Mouse (Mus musculus) midbrain, embryonic 11.5 days (tissue): ENCODE measurements at regions not wholly inside any gene's neighbourhood (a gene's known extent, or its start where the extent isn't known, plus 50 kb on each side); places are given as distances from the start of the nearest gene placed in this dataset.

Source experiments
- ATAC-seq: fragments of 200-750 bp; cut with Nextera tagmentation; 2 replicates; pipeline ENCODE4 v1.8.0; 2017; ENCODE audit warnings: moderate TSS enrichment, moderate library complexity; ENCODE audit not compliant: low FRiP score
- DNase-seq: peaks from one replicate; pipeline ENCODE4 v3.0.0; 2015; ENCODE audit warnings: low spot score; ENCODE audit errors: missing footprints
- H3K27ac ChIP-seq: fragments of 300-500 bp; sonication (generic); 2 replicates; pipeline ENCODE4 v1.5.1; 2014; ENCODE audit warnings: low read depth, low read length
- H3K27me3 ChIP-seq: fragments of 300-500 bp; sonication (generic); 2 replicates; pipeline ENCODE4 v1.6.1; 2014; ENCODE audit warnings: mild to moderate bottlenecking, low read length, moderate library complexity, mixed read lengths; ENCODE audit not compliant: control insufficient read depth, insufficient read depth
- H3K36me3 ChIP-seq: fragments of 300-500 bp; sonication (generic); 2 replicates; pipeline ENCODE4 v1.6.1; 2014; ENCODE audit warnings: mild to moderate bottlenecking, low read length, moderate library complexity, mixed read lengths; ENCODE audit not compliant: control insufficient read depth, insufficient read depth
- H3K4me1 ChIP-seq: fragments of 300-500 bp; sonication (generic); 2 replicates; pipeline ENCODE4 v1.6.1; 2014; ENCODE audit warnings: low read length; ENCODE audit not compliant: control insufficient read depth, insufficient read depth
- H3K4me2 ChIP-seq: fragments of 300-500 bp; sonication (generic); 2 replicates; pipeline ENCODE4 v1.6.1; 2014; ENCODE audit warnings: mild to moderate bottlenecking, moderate library complexity
- H3K4me3 ChIP-seq: fragments of 300-500 bp; sonication (generic); 2 replicates; pipeline ENCODE4 v1.5.1; 2014; ENCODE audit warnings: low read depth, low read length
- H3K9ac ChIP-seq: fragments of 300-500 bp; sonication (generic); 2 replicates; pipeline ENCODE4 v1.6.1; 2014; ENCODE audit warnings: low read length
- H3K9me3 ChIP-seq: fragments of 300-500 bp; sonication (generic); 2 replicates; pipeline ENCODE4 v1.6.1; 2016; ENCODE audit warnings: low read length; ENCODE audit not compliant: control insufficient read depth
- WGBS: fragments of 180-500 bp; shearing (Covaris S2); extraction: QIAGEN DNeasy Blood & Tissue Kit; methylation state at CpG from one replicate; pipeline ENCODE4 v1.1.7; 2014; 5-methylcytosine and 5-hydroxymethylcytosine counted together

DNA sequence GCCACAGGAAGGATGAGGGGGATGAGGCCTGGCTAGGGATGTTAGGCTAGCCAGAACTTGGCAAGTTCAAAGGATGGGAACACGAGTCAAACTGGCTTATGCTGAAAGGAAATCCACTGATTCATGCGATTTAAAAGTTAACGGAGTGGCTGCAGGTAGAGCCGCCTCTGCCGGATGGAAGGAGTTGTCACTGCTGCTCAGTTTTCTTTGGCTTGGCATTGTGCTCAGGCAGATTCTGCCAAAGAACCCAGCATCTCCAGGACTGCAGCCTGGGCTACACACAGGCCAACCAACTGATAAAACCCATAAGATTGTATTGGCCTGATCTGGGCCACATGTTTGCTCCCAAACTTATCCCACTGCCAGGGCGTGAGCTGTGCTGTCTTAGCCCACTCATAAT is 105.3 kb upstream of the Aldh1a3 start:
- no peak overlapping the region for H3K4me2 ChIP-seq

DNA sequence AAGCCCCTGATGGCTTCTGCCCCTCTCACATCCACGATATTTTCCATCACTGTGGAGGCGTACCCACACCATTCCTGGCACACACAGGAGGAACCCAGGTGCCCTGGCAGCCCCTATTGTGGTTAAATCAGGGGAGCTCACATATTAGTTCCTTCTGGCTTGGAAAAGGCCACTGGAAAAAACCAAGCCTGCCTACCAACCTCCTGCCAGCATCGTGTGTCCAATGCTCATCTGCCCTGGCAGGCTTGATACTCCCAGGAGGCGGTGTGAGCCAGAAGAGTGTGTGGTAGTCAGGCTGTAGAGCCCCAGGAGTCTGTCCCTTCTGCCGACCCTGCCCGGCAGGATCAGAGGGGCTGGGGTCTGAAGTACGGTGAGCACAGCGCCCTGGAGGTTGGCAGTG is 104.7 kb upstream of the Aldh1a3 start:
- Histone ChIP-seq H3K4me2 (no peak overlapping the region), H3K9ac (no peak overlapping the region), H3K9me3 (no peaks in the 10 kb centered on the region), H3K4me3 (no peak overlapping the region), H3K4me1 (no peaks in the 10 kb centered on the region), H3K36me3 (no peaks in the 10 kb centered on the region), H3K27ac (no peak overlapping the region), H3K27me3 (no peaks in the 10 kb centered on the region)
- DNase-seq, result no peak
- 83% methylated on average over 8 of the region's 8 CpGs for WGBS
- ATAC-seq, result no peak

More for the DNA sequence above, 105.3 kb upstream of the Aldh1a3 start:
- Histone ChIP-seq H3K27ac (no peak overlapping the region), H3K36me3 (no peaks in the 10 kb centered on the region), H3K9ac (no peak overlapping the region), H3K9me3 (no peaks in the 10 kb centered on the region), H3K27me3 (no peaks in the 10 kb centered on the region), H3K4me1 (no peaks in the 10 kb centered on the region), H3K4me3 (no peak overlapping the region)
- WGBS, result 85% methylated on average over 6 of the region's 6 CpGs
- DNase-seq (peak; percentile 60), ATAC-seq (no peak)

DNA sequence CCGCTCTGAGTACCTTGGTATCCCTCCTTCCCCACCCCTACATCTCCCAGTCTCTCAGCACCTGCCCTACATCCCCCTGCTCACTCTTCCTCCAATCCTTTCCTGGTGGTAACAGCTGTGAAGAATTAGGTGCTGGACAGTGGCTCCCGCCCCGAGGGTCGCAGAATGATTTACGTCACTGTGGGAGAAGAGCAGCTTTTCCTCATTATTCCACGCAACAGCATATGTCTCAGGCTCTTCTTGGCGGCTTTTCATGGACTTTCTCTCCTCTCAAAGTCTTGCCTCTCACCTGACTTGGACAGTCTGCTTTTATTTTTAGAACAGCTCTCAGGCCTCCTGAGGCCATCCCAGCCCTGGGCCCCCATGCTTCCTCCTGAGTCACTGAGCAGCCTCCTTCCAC is 103.8 kb upstream of the Aldh1a3 start:
- Histone ChIP-seq H3K27ac (no peak overlapping the region), H3K4me1 (no peaks in the 10 kb centered on the region), H3K4me2 (no peak overlapping the region), H3K9me3 (no peaks in the 10 kb centered on the region), H3K36me3 (no peaks in the 10 kb centered on the region), H3K4me3 (no peak overlapping the region), H3K9ac (no peak overlapping the region), H3K27me3 (no peaks in the 10 kb centered on the region)
- ATAC-seq, result no peak
- WGBS, result 72% methylated on average over 7 of the region's 7 CpGs
- no peak for DNase-seq

DNA sequence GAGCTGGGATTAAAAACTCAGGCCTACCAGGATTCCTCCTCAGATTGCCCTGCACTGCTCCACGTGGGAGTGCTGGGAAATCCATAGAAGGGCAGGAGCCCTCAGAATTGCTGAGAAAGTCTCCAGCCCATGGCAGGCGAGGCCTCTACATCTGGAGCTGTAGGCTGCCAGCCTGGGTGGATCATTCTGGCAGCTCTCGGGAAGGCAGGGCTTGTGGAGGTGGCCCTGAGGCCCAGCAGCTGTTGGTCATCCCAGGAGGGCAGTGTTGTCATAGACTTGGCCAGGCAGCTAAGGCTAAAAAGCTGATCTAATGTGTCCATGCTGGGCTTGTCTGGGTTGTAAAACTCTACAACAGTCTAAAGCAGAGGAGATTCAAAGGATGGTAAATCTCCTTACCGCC is 101.6 kb upstream of the Aldh1a3 start:
- H3K4me3 ChIP-seq, result no peak overlapping the region
- no peaks in the 10 kb centered on the region for H3K4me1 ChIP-seq
- H3K4me2 ChIP-seq, result no peak overlapping the region
- 76% methylated on average over 4 of the region's 4 CpGs for WGBS
- H3K27ac ChIP-seq, result no peak overlapping the region
- H3K9ac ChIP-seq, result no peak overlapping the region
- DNase-seq (no peak), ATAC-seq (no peak)
- no peaks in the 10 kb centered on the region for H3K27me3 ChIP-seq
- H3K9me3 ChIP-seq, result no peaks in the 10 kb centered on the region
- H3K36me3 ChIP-seq, result no peaks in the 10 kb centered on the region

DNA sequence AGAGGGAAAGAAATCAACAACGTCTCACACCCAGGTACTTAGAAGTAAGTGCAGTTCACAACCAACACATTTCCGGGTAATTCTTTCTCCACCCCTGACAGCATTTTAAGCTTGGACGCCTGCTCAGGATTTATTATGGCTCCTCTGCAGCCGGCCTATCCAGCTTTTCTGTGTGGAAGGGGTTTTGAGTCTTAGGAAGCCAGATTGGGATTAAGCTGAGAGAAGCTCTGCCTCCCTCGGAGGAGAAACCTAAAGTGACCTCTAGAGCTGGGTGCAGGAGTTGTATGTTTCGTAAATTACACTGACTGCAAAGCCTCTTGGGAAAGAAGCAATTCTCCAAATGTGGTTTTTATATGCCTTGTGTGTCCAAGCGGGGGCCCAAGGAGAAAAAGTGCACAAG is 96.6 kb upstream of the Aldh1a3 start:
- DNase-seq (peak; percentile 75), ATAC-seq (no peak)
- Histone ChIP-seq H3K27me3 (no peaks in the 10 kb centered on the region), H3K4me1 (no peaks in the 10 kb centered on the region), H3K27ac (no peak overlapping the region), H3K9ac (no peak overlapping the region), H3K4me3 (no peak overlapping the region), H3K9me3 (no peaks in the 10 kb centered on the region), H3K4me2 (no peak overlapping the region), H3K36me3 (no peaks in the 10 kb centered on the region)
- 73% methylated on average over 7 of the region's 7 CpGs for WGBS

DNA sequence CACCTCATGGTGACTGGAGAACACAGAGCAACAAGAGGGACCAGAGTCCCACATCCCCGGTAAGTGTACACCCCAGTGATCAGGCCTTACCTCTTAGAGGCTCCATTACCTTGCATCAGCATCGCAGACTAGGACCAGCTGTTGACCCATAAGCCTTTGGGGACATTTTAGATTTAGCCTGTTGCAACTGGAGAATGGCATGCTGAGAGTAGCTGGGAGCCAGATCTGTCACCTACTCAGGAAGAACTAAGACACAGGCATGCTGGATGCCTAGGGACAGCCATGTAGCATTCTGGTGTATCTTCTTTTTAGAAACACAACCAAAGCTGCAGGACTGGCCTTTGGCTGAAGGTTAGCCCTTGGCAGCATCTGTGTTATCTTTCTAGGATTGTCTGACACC is 94.2 kb upstream of the Aldh1a3 start:
- H3K9ac ChIP-seq, result no peak overlapping the region
- DNase-seq (peak; percentile 21), ATAC-seq (no peak)
- WGBS, result 92% methylated on average over 2 of the region's 2 CpGs
- H3K9me3 ChIP-seq, result no peaks in the 10 kb centered on the region
- H3K36me3 ChIP-seq, result no peaks in the 10 kb centered on the region
- H3K4me3 ChIP-seq, result no peak overlapping the region
- no peaks in the 10 kb centered on the region for H3K4me1 ChIP-seq
- H3K27ac ChIP-seq, result no peak overlapping the region
- no peak overlapping the region for H3K4me2 ChIP-seq
- no peaks in the 10 kb centered on the region for H3K27me3 ChIP-seq

DNA sequence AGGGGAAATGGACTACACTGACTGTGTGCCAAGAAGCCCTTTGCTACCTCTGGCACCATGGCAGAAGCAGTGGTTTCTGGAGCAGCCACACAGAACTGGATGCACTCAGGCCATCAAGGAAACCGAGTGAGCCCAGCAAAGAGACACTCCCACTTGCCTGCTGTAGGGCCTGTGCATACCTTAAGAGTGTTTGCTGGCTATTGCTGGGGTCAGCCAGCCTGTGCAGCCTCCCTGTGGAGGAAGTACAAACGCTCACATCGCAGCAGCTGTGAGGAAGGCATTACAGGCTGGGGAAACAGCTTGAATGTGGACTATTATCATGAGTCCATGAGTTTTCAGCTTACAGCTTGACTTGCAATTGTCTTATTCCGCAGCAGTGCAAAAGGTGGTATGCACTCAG is 88.8 kb upstream of the Aldh1a3 start:
- Histone ChIP-seq H3K27ac (no peak overlapping the region), H3K4me1 (no peaks in the 10 kb centered on the region), H3K27me3 (no peaks in the 10 kb centered on the region), H3K9ac (no peak overlapping the region), H3K36me3 (no peaks in the 10 kb centered on the region), H3K4me3 (no peak overlapping the region), H3K9me3 (no peaks in the 10 kb centered on the region), H3K4me2 (no peak overlapping the region)
- DNase-seq, result peak; percentile 12
- whole genome bisulfite sequencing, result 54% methylated on average over 4 of the region's 4 CpGs
- no peak for ATAC-seq

DNA sequence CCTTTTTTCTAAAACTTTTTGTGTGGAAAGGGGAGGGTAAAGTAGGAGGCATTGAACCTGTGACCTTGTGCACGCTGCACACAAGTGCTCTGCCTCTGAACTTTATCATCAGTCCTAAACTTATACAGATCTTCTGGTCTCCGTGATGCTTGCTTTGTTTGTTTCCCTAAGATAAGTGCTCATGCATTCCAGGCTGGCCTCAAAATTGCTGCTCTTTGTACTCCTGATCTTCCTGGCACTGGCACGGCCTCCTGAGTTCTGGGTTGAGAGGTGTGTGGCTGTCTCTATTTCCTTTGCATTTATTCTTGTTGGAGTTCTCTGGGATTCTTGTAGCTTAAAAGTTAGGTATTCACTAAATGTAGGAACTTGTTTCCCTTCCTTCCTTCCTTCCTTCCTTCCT is 86.1 kb upstream of the Aldh1a3 start:
- no peaks in the 10 kb centered on the region for H3K4me1 ChIP-seq
- no peak overlapping the region for H3K4me2 ChIP-seq
- no peak overlapping the region for H3K4me3 ChIP-seq
- no peak overlapping the region for H3K27ac ChIP-seq
- DNase-seq, result peak; percentile 60
- H3K36me3 ChIP-seq, result no peaks in the 10 kb centered on the region
- no peak for ATAC-seq
- 64% methylated on average over 3 of the region's 3 CpGs for whole genome bisulfite sequencing
- no peak overlapping the region for H3K9ac ChIP-seq
- H3K9me3 ChIP-seq, result no peaks in the 10 kb centered on the region
- no peaks in the 10 kb centered on the region for H3K27me3 ChIP-seq

DNA sequence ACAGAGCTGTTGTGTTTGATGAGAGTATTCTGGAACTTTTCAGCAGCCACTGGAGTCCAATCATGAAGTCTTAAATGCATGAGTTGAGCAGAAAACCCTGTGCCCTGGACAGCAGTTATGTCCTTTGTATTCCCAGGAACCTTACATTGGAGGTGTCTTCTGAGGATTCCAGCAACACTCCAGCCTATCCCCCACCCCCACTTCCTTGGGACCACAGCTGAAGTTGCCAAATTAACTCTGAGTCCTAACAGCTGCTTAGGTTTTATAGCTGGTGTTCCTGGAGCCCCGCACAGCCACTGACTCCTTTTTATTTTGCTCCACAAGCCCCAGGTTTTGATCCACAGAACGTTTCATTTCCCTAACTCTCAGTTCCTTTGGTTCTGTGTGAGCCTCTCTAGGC is 78.4 kb upstream of the Aldh1a3 start:
- no peak for DNase-seq
- no peaks in the 10 kb centered on the region for H3K4me1 ChIP-seq
- no peak overlapping the region for H3K4me3 ChIP-seq

DNA sequence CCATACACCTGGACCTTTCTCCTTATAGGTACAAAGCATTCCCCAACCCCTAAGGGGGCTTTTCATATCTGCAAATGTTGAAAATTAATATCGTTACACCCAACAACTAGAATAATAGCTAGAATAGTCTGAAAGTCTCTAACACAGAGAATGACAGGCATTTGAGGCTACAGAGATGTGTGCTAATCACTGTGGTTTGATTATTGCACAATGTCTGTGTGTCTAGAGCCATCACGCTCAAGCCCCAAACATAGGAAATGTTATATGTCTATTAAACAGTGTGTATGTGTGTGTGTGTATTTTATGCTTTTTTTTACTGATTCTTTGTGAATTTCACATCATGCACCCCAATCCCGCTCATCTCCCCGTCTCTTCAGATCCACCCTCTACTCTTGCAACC is 77.2 kb upstream of the Aldh1a3 start:
- H3K4me2 ChIP-seq, result no peak overlapping the region
- H3K27ac ChIP-seq, result no peak overlapping the region
- no peaks in the 10 kb centered on the region for H3K4me1 ChIP-seq
- DNase-seq (no peak), ATAC-seq (no peak)
- no peak overlapping the region for H3K4me3 ChIP-seq
- H3K36me3 ChIP-seq, result no peaks in the 10 kb centered on the region
- no peak overlapping the region for H3K9ac ChIP-seq
- no peaks in the 10 kb centered on the region for H3K27me3 ChIP-seq
- WGBS, result 92% methylated on average over 4 of the region's 4 CpGs
- no peaks in the 10 kb centered on the region for H3K9me3 ChIP-seq

More for the DNA sequence above, 78.4 kb upstream of the Aldh1a3 start:
- Histone ChIP-seq H3K4me2 (no peak overlapping the region), H3K27ac (no peak overlapping the region), H3K27me3 (no peaks in the 10 kb centered on the region), H3K36me3 (no peaks in the 10 kb centered on the region), H3K9me3 (no peaks in the 10 kb centered on the region), H3K9ac (no peak overlapping the region)
- 83% methylated on average over 2 of the region's 2 CpGs for WGBS
- ATAC-seq, result no peak
